Mouse (Mus musculus) olfactory bulb, adult 2 months (tissue): ENCODE results near the gene Sapcd1. TPM values are rescaled to one million over a fixed set of nuclear protein-coding genes. Genes with fewer than 3 reads are reported as not detected.
"Not testable (repeated sequence)": the region's sequence is repeated elsewhere in the genome, so short reads cannot be mapped to it uniquely, and the experiment has no call there.

Experiments used
- H3K27ac ChIP-seq: fragments of 200-500 bp; 2 replicates; pipeline ENCODE4 v1.5.1; 2012; ENCODE audit warnings: low read depth, low read length; ENCODE audit not compliant: insufficient read depth
- H3K4me1 ChIP-seq: fragments of 200-500 bp; 2 replicates; pipeline ENCODE4 v1.6.1; 2012; ENCODE audit warnings: low read length; ENCODE audit not compliant: control insufficient read depth, insufficient read depth
- H3K4me3 ChIP-seq: fragments of 200-500 bp; 2 replicates; pipeline ENCODE4 v1.5.1; 2012; ENCODE audit warnings: mild to moderate bottlenecking, low read depth, low read length, moderate library complexity; ENCODE audit not compliant: insufficient read depth
- CTCF ChIP-seq: fragments of 200-500 bp; IDR thresholded peaks from 2 replicates; pipeline ENCODE4 v1.5.1; 2012; ENCODE audit warnings: low read depth, mild to moderate bottlenecking, low read length, moderate library complexity; ENCODE audit not compliant: insufficient read depth
- POLR2A ChIP-seq: fragments of 200-500 bp; IDR thresholded peaks from 2 replicates; pipeline ENCODE4 v1.6.1; 2012; ENCODE audit warnings: mild to moderate bottlenecking, low read depth, low read length, moderate library complexity; ENCODE audit not compliant: insufficient read depth
- WGBS: fragments of 180-500 bp; shearing (Covaris S2); methylation state at CpG from one replicate; pipeline ENCODE4 v1.1.7; 2018; 5-methylcytosine and 5-hydroxymethylcytosine counted together
- polyA plus RNA-seq: library from polyadenylated mRNA; stranded (reverse); fragments of >200 nt; gene quantifications from 2 replicates; pipeline ENCODE4 v1.2.4, GENCODE M21; 2012; ENCODE audit warnings: low replicate concordance; ENCODE audit not compliant: missing spikeins, insufficient read depth, insufficient read length

The Sapcd1 gene
- polyA plus RNA-seq, 1 experiment, result not detected

DNA sequence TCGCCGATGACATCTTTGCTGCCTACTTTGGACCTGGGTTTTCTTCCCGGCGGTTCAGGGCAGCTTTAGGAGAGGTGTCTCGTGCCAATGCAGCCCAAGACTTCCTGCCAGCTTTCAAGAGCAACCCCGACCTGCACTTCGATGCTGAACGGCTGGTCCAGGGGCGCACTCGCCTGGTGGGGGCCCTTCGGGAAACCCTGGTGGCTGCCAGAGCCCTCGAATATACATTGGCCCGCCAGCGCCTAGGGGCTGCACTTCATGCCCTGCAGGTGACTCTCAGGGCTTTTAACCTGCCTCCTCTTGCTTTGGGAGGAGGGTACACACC is 10.1 kb downstream of the Sapcd1 start:
- H3K4me3 ChIP-seq, result no peak overlapping the region
- no peak overlapping the region for H3K27ac ChIP-seq
- H3K4me1 ChIP-seq, result peaks cover 14% of the 10 kb centered on the region
- TF ChIP-seq CTCF, result no peak
- no peak for TF ChIP-seq POLR2A
- 75% methylated on average over 14 of the region's 14 CpGs for WGBS

DNA sequence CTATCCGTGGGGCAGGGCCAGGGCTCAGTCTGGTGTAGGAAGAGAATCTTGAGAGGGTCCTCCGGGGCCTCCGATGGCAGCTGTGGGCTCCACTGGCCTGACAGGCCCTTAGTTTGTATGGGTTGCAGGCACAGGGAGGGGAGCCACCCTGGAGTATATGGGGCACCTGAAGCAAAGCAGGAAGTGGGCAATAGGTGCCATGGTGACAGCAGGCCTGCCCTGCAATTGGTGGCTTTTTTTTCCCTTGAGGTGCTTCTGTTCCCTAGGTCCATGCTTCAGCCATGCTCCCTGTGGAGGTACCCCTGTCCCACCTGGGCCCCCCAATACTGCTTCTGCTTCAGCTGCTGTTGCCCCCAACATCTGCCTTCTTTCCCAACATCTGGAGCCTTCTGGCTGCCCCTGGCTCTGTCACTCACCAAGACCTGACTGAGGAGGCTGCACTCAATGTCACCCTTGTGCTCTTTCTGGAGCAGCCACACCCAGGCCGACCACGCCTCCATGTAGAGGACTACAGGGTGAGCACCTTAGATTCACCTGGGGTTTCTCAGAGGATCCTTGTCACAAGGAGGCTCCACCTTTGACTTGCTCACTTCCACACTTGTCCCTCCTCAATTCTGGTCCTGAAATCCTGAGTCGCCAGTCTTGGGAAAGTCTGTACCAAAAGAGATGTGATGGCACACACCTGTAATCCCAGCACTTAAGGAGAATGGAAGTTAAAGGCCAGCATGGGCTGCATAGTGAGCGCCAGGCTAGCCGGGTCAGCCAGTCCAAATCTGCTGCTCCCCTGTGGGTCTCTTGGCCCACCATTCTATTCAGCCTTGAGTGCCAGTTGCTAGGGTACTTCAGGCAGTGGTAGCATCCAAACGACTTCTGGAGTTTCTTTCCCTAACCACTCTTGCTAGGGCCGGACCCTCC is 10.8 kb downstream of the Sapcd1 start:
- no peak for TF ChIP-seq POLR2A
- no peak for TF ChIP-seq CTCF
- no peak overlapping the region for H3K27ac ChIP-seq
- no peak overlapping the region for H3K4me3 ChIP-seq
- peaks cover 14% of the 10 kb centered on the region for H3K4me1 ChIP-seq
- 77% methylated on average over 10 of the region's 10 CpGs for WGBS

DNA sequence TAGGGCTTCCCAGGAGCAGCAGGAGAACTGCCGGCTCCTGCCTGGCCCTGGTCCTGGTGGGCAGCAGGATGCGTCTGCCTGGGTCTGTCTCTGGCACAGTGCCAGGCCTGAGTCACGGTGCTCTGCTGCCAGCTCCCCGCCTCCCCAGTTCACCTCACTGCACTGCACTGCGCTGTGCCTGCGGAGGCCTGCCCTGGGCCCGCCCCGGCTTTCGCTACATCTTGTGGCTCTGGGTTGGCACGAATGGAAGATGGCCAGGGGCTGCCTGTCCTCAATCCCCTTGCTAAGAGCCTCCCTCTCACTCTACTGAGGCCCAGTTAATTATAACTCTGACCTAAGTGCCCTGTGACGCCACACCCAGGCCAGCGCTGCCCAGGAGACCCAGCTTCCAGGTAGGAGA is 11.4 kb downstream of the Sapcd1 start, which contains the start of gene Vwa7:
Gene Vwa7 (plus strand): TSS at position 204 of the 400 bp plus-strand sequence.
- 30% methylated on average over 12 of the region's 12 CpGs for WGBS
- TF ChIP-seq CTCF (no peak), POLR2A (no peak)
- no peak within 1 kb of the TSS for H3K27ac ChIP-seq
- peaks cover 11% of the 10 kb centered on the region for H3K4me1 ChIP-seq
- H3K4me3 ChIP-seq, result no peak within 1 kb of the TSS

DNA sequence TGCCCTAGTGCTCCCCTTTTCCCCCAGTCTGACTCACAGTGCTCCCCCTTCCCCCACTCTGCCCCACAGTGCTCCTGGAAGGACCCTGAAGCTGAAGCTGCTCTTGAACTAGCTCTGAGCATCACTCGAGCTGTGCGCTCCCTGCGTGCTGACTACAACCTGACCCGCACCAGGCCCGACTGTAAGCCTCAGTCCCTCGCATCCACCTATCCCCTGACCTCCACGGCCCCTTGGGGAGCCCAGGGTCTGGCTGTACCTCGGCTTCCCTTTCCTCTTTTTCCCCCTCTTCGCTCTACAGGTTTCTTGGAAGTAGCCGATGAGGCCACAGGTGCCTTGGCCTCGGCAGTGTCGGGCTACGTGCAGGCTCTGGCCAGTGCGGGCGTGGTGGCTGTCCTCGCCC is 12.5 kb downstream of the Sapcd1 start:
- Histone ChIP-seq H3K4me1 (peaks cover 7% of the 10 kb centered on the region), H3K27ac (no peak overlapping the region), H3K4me3 (no peak overlapping the region)
- 87% methylated on average over 16 of the region's 16 CpGs for WGBS
- TF ChIP-seq CTCF, result no peak

DNA sequence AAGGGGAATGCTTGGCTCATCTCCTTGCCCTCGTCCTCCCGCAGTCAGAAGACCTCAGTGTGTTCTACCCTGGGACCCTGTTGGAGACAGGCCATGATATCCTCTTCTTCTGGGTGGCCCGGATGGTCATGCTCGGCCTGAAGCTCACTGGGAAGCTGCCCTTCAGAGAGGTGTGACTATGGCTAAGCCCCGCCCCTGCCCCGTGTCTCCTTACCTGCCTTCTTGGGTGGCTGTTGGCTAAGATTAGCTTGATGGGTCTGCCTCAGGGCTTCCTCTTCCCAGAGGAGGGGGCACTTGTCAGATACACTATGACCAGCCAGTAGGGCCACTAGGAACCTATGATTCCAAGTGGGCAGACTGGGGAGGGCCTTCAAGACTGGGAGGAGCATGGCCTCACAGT is 14.6 kb downstream of the Sapcd1 start:
- Histone ChIP-seq H3K4me1 (peaks cover 7% of the 10 kb centered on the region), H3K4me3 (no peak overlapping the region), H3K27ac (no peak overlapping the region)
- TF ChIP-seq CTCF (no peak), POLR2A (no peak)
- WGBS, result 83% methylated on average over 6 of the region's 6 CpGs

DNA sequence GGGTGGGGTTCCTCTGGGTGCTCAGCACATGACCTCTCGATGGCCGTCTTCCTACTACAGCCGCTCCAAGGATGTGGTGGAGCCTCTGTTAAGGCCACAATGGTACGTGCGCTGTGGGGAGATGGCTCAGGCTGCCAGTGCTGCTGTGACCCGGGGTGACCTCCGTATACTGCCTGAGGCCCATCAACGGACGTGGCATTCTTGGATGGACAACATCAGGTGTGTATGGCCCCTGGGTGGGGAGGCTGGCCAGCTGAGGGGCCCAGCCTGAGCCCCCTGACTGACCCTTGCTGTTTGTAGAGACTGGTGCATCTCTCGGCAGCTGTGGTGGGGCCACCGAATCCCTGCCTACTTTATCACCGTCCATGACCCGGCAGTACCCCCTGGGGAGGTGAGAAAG is 15.4 kb downstream of the Sapcd1 start:
- H3K27ac ChIP-seq, result no peak overlapping the region
- H3K4me3 ChIP-seq, result no peak overlapping the region
- peaks cover 7% of the 10 kb centered on the region for H3K4me1 ChIP-seq
- 89% methylated on average over 13 of the region's 13 CpGs for WGBS
- TF ChIP-seq POLR2A (no peak), CTCF (no peak)

DNA sequence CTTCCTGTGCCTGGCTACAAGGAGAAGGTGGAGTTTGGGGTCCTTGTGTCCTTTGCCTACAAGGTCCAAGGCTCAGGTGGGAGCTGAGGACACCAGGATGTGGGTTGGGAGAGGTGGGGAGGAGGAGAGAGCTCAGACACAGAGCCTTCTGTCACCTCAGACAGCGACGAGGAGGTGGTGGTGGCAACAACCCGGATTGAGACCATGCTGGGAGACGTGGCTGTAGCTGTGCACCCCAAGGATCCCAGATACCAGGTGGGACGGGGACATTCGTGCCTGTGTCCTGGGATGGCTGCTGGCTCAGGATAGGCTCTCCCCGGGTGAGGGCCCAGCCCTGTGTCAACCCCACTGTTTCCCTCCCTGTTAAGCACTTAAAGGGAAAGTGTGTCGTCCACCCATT is 16.4 kb downstream of the Sapcd1 start:
- 94% methylated on average over 8 of the region's 8 CpGs for WGBS
- Histone ChIP-seq H3K4me1 (peaks cover 5% of the 10 kb centered on the region), H3K4me3 (no peak overlapping the region), H3K27ac (no peak overlapping the region)
- TF ChIP-seq POLR2A (no peak), CTCF (no peak)

DNA sequence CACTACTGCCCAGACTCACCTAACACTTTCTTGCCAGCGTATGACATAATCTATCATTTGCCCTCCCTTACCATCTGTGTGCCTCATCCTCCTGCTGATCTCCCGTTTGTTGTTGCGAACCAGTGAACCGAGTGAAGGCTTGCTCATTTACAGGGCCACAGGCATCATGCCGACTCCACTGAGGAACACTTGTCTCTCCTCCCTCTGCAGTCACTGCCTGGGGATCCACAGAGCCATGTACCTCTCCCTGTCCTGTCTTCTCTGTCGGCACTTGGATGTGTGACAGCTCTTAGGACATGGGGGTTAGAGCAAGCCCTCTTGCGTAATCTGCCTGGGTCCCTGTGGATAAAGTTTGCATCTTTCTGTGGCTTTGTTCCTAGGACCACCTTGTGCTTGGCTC is 18.2 kb downstream of the Sapcd1 start:
- H3K4me3 ChIP-seq, result no peak overlapping the region
- WGBS, result 86% methylated on average over 7 of the region's 7 CpGs
- no peaks in the 10 kb centered on the region for H3K4me1 ChIP-seq
- H3K27ac ChIP-seq, result no peak overlapping the region
- TF ChIP-seq POLR2A (no peak), CTCF (no peak)

DNA sequence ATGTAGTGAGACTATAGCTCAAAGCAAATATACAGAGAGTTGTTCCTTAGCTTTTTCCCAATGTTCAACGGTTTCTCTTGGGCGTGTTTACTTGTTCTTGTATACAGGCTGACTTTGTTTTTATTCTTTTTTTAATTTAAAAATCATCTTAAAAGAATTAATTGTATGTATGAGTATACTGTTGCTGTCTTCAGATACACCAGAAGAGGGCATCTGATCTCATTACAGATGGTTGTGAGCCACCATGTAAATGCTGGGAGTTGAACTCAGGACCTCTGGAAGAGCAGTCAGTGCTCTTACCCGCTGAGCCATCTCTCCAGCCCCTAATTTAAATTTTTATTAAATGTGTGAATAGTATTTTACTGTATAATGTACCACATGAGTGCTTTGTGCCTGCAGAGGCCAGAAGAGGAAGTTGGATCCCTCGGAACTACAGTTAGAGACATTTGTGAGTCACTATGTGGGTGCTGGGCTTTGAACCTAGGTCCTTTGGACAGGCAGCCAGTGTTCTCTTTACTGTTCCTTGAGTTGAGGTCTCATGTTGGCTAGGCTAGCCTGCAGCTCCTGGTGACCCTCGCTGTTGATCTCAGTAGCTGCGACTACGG is 20.3 kb downstream of the Sapcd1 start:
- WGBS, result 93% methylated on average over 7 of the region's 7 CpGs

DNA sequence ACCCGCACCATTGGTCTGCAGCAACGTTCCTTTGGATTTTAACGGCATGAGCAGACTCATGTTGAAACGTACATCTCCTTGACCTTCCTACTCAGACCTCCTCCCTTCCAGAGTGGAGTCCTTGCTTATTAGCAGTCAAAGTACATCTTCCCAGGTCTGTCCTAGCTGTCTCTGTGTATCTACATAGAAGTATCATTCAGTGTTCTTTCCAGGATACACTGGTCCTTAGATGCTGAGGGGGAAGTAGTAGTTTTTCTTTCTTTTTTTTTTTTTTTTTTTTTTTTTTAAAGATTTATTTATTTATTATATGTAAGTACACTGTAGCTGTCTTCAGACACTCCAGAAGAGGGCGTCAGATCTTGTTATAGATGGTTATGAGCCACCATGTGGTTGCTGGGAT is 21.9 kb downstream of the Sapcd1 start:
- not testable (repeated sequence) for H3K4me1 ChIP-seq, H3K27ac ChIP-seq, H3K4me3 ChIP-seq
- WGBS, result 95% methylated on average over 4 of the region's 5 CpGs

More for the DNA sequence above, 20.3 kb downstream of the Sapcd1 start:
- TF ChIP-seq POLR2A, result no peak
- TF ChIP-seq CTCF, result no peak
- H3K4me3 ChIP-seq, result no peak overlapping the region
- peaks cover 2% of the 10 kb centered on the region for H3K4me1 ChIP-seq
- H3K27ac ChIP-seq, result no peak overlapping the region
